Mouse (Mus musculus) CH12.LX (cell line): ENCODE data around the gene Dcpp1. TPM values are rescaled to one million over a fixed set of nuclear protein-coding genes. Genes with fewer than 3 reads are reported as not detected.

Experiments
- DNase-seq: peaks from one replicate; pipeline ENCODE4 v3.0.0-alpha.2; 2013; ENCODE audit errors: extremely low read depth
- H3K27ac ChIP-seq: 2 replicates; pipeline ENCODE4 v1.5.1; 2012; ENCODE audit warnings: low read depth, mild to moderate bottlenecking, control low read depth, moderate library complexity; ENCODE audit not compliant: insufficient read depth
- H3K27me3 ChIP-seq: replicated peaks from 2 replicates; pipeline ENCODE3; 2012; ENCODE audit warnings: inconsistent platforms
- H3K36me3 ChIP-seq, 2 experiments: replicated peaks in 1 of 2; 2 replicates each; pipeline versions ENCODE3 to v1.6.1; 2012; ENCODE audit warnings: inconsistent platforms in 1 of 2, low read length in 1 of 2, mild to moderate bottlenecking in 1 of 2, mixed read lengths in 1 of 2, moderate library complexity in 1 of 2; ENCODE audit not compliant: control insufficient read depth in 1 of 2, insufficient read depth in 1 of 2
- H3K4me1 ChIP-seq, 2 experiments: 2 replicates each; pipeline ENCODE4 v1.6.1; 2012; ENCODE audit warnings: inconsistent platforms in 1 of 2, moderate library complexity in 1 of 2; ENCODE audit not compliant: insufficient read depth in 2 of 2, control insufficient read depth in 1 of 2
- H3K4me2 ChIP-seq: 2 replicates; pipeline ENCODE4 v1.6.1; 2012; ENCODE audit warnings: low read depth, mild to moderate bottlenecking, control low read depth; ENCODE audit not compliant: poor library complexity, insufficient read depth, severe bottlenecking
- H3K4me3 ChIP-seq, 3 experiments: fragments of 150-350 bp in 1 of 3; sonication (generic) in 1 of 3; replicated peaks in 1 of 3; 2 replicates each; pipeline versions ENCODE3 to v1.5.1; 2011 to 2012; ENCODE audit warnings: low read depth in 2 of 3, low read length in 2 of 3, mild to moderate bottlenecking in 2 of 3, moderate library complexity in 2 of 3, control low read depth in 1 of 3, improper control_type of control experiment in 1 of 3, inconsistent platforms in 1 of 3, mixed read lengths in 1 of 3; ENCODE audit not compliant: poor library complexity in 1 of 3
- H3K79me2 ChIP-seq: replicated peaks from 2 replicates; pipeline ENCODE4 v1.6.1; 2012; ENCODE audit warnings: mild to moderate bottlenecking, moderate library complexity; ENCODE audit not compliant: control insufficient read depth, poor library complexity, insufficient read depth, severe bottlenecking; ENCODE audit errors: extremely low read depth
- H3K9ac ChIP-seq: 2 replicates; pipeline ENCODE4 v1.6.1; 2012; ENCODE audit warnings: low read depth, mild to moderate bottlenecking, control low read depth, moderate library complexity; ENCODE audit not compliant: insufficient read depth
- H3K9me3 ChIP-seq: replicated peaks from 2 replicates; pipeline ENCODE3; 2012; ENCODE audit warnings: low read length, inconsistent platforms, mixed read lengths
- BHLHE40 ChIP-seq: IDR thresholded peaks from 2 replicates; pipeline ENCODE4 v1.6.1; 2011; ENCODE audit warnings: mild to moderate bottlenecking, low read depth, low read length, improper control_type of control experiment
- CTCF ChIP-seq, 2 experiments: IDR thresholded peaks in 1 of 2; conservative IDR thresholded peaks in 1 of 2; 2 replicates each; pipeline ENCODE4 v1.5.1; 2011 to 2012; ENCODE audit warnings: low read depth in 2 of 2, low read length in 2 of 2, improper control_type of control experiment in 1 of 2, inconsistent platforms in 1 of 2, mild to moderate bottlenecking in 1 of 2, moderate library complexity in 1 of 2
- E2F4 ChIP-seq: IDR thresholded peaks from 2 replicates; pipeline ENCODE4 v1.6.1; 2011; ENCODE audit warnings: low read depth, low read length, improper control_type of control experiment; ENCODE audit not compliant: insufficient replicate concordance
- GABPA ChIP-seq: IDR thresholded peaks from 2 replicates; pipeline ENCODE4 v1.6.1; 2012; ENCODE audit warnings: low read depth, low read length, improper control_type of control experiment, inconsistent platforms; ENCODE audit not compliant: insufficient replicate concordance
- IRF4 ChIP-seq: IDR thresholded peaks from 2 replicates; pipeline ENCODE4 v1.6.1; 2014; ENCODE audit warnings: low read depth, mild to moderate bottlenecking, inconsistent platforms, low read length, improper control_type of control experiment
- KAT2A ChIP-seq: IDR thresholded peaks from 2 replicates; pipeline ENCODE4 v1.6.1; 2012; ENCODE audit warnings: low read length, improper control_type of control experiment, inconsistent platforms; ENCODE audit not compliant: insufficient replicate concordance
- MAFK ChIP-seq: IDR thresholded peaks from 2 replicates; pipeline ENCODE4 v1.6.1; 2011; ENCODE audit warnings: low read length, improper control_type of control experiment; ENCODE audit not compliant: insufficient replicate concordance
- MEF2A ChIP-seq: IDR thresholded peaks from 2 replicates; pipeline ENCODE4 v1.6.1; 2014; ENCODE audit warnings: low read depth, mild to moderate bottlenecking, inconsistent platforms, low read length, improper control_type of control experiment, borderline replicate concordance
- MYC ChIP-seq: IDR thresholded peaks from 2 replicates; pipeline ENCODE4 v1.6.1; 2011; ENCODE audit warnings: low read depth, mild to moderate bottlenecking, improper control_type of control experiment, low read length
- NELFE ChIP-seq: IDR thresholded peaks from 2 replicates; pipeline ENCODE4 v1.6.1; 2011; ENCODE audit warnings: low read depth, low read length, improper control_type of control experiment
- PAX5 ChIP-seq: IDR thresholded peaks from 2 replicates; pipeline ENCODE4 v1.6.1; 2012; ENCODE audit warnings: low read length, inconsistent platforms, mixed read lengths
- POLR2AphosphoS2 ChIP-seq: IDR thresholded peaks from 2 replicates; pipeline ENCODE4 v1.6.1; 2011; ENCODE audit warnings: low read depth, low read length, improper control_type of control experiment
- RAD21 ChIP-seq: IDR thresholded peaks from 2 replicates; pipeline ENCODE4 v1.6.1; 2011; ENCODE audit warnings: low read depth, mild to moderate bottlenecking, low read length, improper control_type of control experiment, moderate library complexity
- RCOR1 ChIP-seq: conservative IDR thresholded peaks from 2 replicates; pipeline ENCODE4 v1.6.1; 2012; ENCODE audit warnings: low read depth, mild to moderate bottlenecking, inconsistent platforms, low read length, improper control_type of control experiment
- SIN3A ChIP-seq: IDR thresholded peaks from 2 replicates; pipeline ENCODE4 v1.6.1; 2012; ENCODE audit warnings: low read length, improper control_type of control experiment, inconsistent platforms
- SMC3 ChIP-seq: IDR thresholded peaks from 2 replicates; pipeline ENCODE4 v1.6.1; 2011; ENCODE audit warnings: low read depth, low read length, improper control_type of control experiment
- UBTF ChIP-seq: IDR thresholded peaks from 2 replicates; pipeline ENCODE4 v1.6.1; 2012; ENCODE audit warnings: low read depth, mild to moderate bottlenecking, inconsistent platforms, low read length, improper control_type of control experiment, moderate library complexity
- USF2 ChIP-seq: conservative IDR thresholded peaks from 2 replicates; pipeline ENCODE4 v1.6.1; 2011; ENCODE audit warnings: low read depth, low read length, improper control_type of control experiment
- ZC3H11A ChIP-seq: IDR thresholded peaks from 2 replicates; pipeline ENCODE4 v1.6.1; 2012; ENCODE audit warnings: low read depth, mild to moderate bottlenecking, inconsistent platforms, low read length, improper control_type of control experiment
- ZKSCAN1 ChIP-seq: IDR thresholded peaks from 2 replicates; pipeline ENCODE4 v1.6.1; 2012; ENCODE audit warnings: low read depth, inconsistent platforms, low read length, improper control_type of control experiment, borderline replicate concordance
- ZNF384 ChIP-seq: IDR thresholded peaks from 2 replicates; pipeline ENCODE4 v1.6.1; 2012; ENCODE audit warnings: low read depth, low read length, improper control_type of control experiment, inconsistent platforms
- dilution Hi-C: fragments of 300-500 bp; cut with MboI; formaldehyde crosslinking; loops from 2 replicates; pipeline ENCODE4 v1.14.3; 2020; ENCODE audit warnings: low sequenced_read_pairs; ENCODE audit not compliant: extremely low pct_unique_long_range_greater_than_20kb, extremely low pct_ligation_motif_present
- in situ Hi-C: fragments of 300-500 bp; cut with MboI; formaldehyde crosslinking; loops from 3 replicates; pipeline ENCODE4 v1.14.3; 2019; ENCODE audit warnings: low sequenced_read_pairs, low pct_ligation_motif_present, low pct_unique_long_range_greater_than_20kb, mixed read lengths
- polyA plus RNA-seq: library from polyadenylated mRNA; unstranded; fragments of >175 nt; gene quantifications from 2 replicates; pipeline ENCODE4 v1.2.1, GENCODE M21; 2012; ENCODE audit warnings: low read depth; ENCODE audit not compliant: insufficient read length
- total RNA-seq, 2 experiments: library from RNA; depleted of rRNA; stranded (reverse); fragments of 300-350 nt in 1 of 2; fragments of >200 nt in 1 of 2; gene quantifications; 2 replicates each; pipeline ENCODE4 v1.2.3; 2012 to 2014

Gene Dcpp1
- total and polyA plus RNA-seq, 3 experiments: not detected

DNA sequence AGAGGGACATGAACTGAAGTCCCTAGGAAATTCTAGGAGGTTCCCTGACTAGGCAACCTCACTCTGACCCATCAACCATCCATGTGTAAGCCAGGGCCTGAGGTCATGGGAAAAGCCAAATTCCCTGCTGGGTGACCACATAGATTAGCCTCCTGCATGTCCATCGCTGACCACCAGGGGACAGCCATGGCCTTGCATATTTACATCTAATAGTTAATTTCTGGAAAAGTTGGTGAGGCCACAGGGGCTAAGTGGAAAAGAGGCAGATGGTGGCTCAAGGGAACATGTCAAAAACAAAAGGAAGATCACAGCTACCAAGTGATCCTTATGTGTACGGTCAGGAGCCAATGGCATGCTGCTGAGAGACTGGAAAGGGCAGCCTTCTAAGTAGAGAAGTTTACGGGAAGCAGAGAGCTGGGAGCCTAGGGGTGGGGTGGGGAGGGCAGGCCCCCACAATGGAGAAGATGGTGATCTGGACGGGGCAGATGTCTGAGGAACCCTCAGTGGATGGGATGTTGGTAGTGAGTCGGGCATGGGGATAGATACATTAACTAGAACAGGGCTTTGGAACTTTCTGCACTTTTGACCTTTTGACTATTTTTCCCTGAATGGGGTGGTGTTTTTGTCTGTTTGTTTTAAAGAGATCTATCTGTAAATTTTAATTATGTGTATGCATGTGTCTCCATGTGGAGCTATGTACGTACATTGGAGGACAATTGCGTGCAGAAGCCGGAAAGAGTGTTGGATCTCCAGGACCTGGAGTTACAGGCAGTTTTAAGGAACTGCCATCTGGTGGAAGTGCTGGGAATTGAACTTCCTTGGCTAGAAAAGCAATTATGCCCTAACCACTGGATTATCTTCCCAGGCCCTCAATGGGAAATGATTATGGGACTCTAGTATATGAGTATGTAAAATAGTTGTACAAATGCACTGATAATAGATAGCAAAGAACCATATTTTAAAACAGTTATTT is 6.5 kb upstream of the Dcpp1 start:
- peaks cover 5% of the 10 kb centered on the region for H3K9me3 ChIP-seq
- no peak overlapping the region for H3K27ac ChIP-seq
- TF ChIP-seq USF2 (no peak), NELFE (no peak), SIN3A (no peak), SMC3 (peak; percentile 87), ZC3H11A (peak; percentile 15; the same call in 1 of the 2 replicates), RCOR1 (no peak), KAT2A (no peak), BHLHE40 (no peak), RAD21 (peak; percentile 59), ZKSCAN1 (no peak), IRF4 (no peak), GABPA (no peak), E2F4 (no peak), CTCF (conservative IDR thresholded peaks at IDR 0.05 in 1 of 2, IDR thresholded peaks at IDR 0.05 in 1 of 2; ENCODE audit: low read depth in 2 of 2, low read length in 2 of 2) (peak; percentile 67 to 84), MAFK (no peak)
- H3K79me2 ChIP-seq: no peaks in the 10 kb centered on the region
- H3K4me2 ChIP-seq: no peak overlapping the region
- H3K27me3 ChIP-seq: peaks cover 42% of the 10 kb centered on the region
- H3K9ac ChIP-seq: no peak overlapping the region
- no peaks in the 10 kb centered on the region for H3K4me1 ChIP-seq
- in situ Hi-C loops: no loop called here
- dilution Hi-C loops: no loop called here
- no peaks in the 10 kb centered on the region for H3K36me3 ChIP-seq
- DNase-seq: peak; percentile 28
- no peak overlapping the region for H3K4me3 ChIP-seq

DNA sequence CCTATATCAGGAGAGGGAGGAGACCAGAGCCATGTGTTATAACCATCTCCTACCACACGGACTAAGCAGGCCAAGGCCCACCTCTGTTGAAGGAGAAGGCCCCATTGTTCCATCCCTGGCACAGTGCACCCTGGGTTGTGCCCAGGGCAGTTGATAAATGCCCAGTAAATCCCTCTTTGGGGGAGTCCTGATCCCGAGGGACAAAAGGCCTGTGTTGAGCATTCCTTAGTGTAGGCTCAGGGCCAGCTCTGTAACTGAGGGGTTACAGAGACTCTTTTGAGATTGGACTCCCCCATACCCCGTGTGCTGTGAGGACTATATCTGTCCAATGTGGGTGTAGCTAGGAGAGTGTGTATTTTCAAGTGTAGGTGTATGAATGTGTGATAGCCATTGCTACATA is 3.9 kb upstream of the Dcpp1 start:
- Histone ChIP-seq H3K4me2 (no peak overlapping the region), H3K4me3 (no peak overlapping the region), H3K79me2 (no peaks in the 10 kb centered on the region), H3K27ac (no peak overlapping the region), H3K27me3 (peaks cover 33% of the 10 kb centered on the region), H3K36me3 (no peaks in the 10 kb centered on the region), H3K4me1 (no peaks in the 10 kb centered on the region), H3K9ac (no peak overlapping the region), H3K9me3 (no peaks in the 10 kb centered on the region)
- DNase-seq: no peak
- in situ Hi-C loops (no loop called here), dilution Hi-C loops (no loop called here)
- no peak for TF ChIP-seq NELFE
- TF ChIP-seq KAT2A: no peak
- TF ChIP-seq ZKSCAN1: no peak
- TF ChIP-seq E2F4: no peak
- no peak for TF ChIP-seq PAX5
- no peak for TF ChIP-seq POLR2AphosphoS2
- TF ChIP-seq MEF2A: no peak
- no peak for TF ChIP-seq MYC
- no peak for TF ChIP-seq ZNF384
- TF ChIP-seq UBTF: no peak
- TF ChIP-seq IRF4: no peak
